Mouse (Mus musculus): Measurements from ENCODE around the gene Inhba.

Inhba gene

DNA sequence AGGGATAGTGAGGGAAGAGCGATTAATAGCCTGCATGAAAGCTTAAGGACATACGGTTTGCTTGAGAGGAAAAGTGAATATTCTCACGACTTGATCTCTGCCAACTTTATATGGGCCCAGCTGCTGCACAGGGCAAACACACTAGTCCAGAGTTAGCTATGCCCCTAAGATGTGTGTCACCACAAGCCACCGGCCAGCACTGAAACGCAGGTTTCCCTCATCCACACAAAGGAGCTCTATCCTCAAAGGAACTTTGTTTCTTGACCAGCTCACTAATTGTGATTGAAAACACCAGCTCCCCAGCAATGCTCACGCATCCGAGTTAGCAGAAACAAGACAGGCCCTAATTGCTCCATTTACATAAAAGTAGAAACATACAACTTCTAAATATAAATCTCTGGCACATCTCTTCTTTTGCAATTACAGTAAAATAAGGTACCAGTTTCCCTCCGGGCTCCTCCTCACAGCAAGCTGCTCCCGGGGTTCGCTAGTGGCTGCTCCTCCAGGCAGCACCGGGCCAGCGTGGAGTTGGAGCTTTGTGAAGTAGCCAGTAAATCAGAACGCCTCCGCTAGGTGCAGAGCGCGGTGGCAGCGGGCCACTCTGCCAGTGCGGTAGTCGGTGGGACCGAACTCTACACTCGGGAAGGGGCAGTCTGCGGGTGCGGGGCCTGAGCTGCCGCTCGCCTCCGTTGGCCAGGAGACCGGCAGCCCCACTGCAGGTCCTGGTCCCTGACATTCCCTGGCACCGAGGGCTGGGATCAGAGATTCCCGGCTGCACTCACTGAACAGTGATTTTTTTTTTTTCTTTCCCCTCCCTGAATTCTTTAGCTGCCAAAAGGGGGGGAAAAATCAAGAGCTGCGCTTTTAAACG is at the start of gene Inhba:
Gene Inhba (plus strand): TSS at position 480 of the 871 bp plus-strand sequence.
- DNase-seq (ENCODE audit: low read depth): peak; percentile 69

DNA sequence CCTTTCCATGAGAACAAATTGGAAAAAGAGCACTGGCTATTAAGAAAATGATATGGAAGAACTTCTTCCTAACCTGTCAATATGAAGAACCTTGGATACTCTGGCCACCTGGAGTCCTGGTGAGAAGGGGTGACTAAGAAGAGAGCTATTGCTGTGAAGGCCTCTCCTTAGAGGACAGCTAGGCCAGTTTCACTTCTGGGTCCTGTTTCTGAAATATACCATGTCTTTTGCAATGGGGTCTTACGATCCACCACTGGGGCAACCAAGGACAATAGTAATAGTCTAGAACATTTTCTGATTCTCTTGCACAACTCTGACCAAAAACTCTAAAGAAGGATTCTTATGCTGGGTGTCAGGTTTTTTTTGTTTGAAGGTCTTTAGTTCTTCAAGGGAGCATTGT is 35.1 kb upstream of the Inhba start:
- DNase-seq (ENCODE audit: low read depth): no peak

DNA sequence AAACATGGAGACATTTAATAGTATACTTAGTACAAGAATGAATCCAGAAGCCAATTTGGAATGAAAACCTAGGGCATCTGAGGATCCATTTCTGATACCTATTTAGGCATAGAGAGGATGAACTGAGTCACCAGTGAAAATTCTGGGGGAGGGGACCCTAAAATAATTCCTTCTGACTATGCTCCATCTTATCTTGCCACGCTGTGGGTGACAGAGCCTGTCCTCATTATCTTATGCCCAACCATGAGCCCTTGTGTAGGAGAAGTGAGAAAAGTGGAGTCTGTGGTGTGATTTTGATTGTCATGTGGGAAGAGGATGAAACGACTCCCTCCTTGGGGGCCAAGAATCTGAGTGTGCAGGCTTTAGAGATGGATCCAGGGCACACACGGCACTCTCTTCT is 32.1 kb upstream of the Inhba start:
- no peak for DNase-seq (ENCODE audit: low read depth)

DNA sequence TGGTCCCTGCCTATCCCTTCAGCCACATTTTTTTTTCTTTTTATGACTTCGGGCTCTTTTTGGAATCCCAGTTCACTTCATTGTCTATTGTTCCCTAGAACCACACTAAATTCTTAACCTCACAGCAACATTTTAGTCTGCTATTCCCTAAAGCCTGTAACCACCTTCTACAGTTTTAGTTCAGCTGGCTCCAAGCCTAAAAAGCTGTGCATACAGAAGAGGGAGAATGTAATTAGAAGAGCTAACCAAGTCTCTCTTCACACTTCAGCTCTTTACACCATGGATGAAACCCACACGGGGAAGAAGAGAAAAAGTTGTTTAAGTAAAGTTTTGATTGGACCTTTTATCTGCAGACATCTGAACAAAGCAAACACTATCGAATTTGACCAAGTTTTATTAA is 29.6 kb upstream of the Inhba start:
- DNase-seq (ENCODE audit: low read depth): no peak

GRCm38 (mm10) chr13:15985761-15986160 is 25.9 kb upstream of the Inhba start:
- peak; percentile 57 for DNase-seq (ENCODE audit: low read depth)

- DNase-seq (ENCODE audit: low read depth): no peak
Measured at GRCm38 (mm10) chr13:15986172-15986571, 25.5 kb upstream of the Inhba start.

- no peak for DNase-seq (ENCODE audit: low read depth)
Measured at GRCm38 (mm10) chr13:15995314-15995713, 16.3 kb upstream of the Inhba start.

DNA sequence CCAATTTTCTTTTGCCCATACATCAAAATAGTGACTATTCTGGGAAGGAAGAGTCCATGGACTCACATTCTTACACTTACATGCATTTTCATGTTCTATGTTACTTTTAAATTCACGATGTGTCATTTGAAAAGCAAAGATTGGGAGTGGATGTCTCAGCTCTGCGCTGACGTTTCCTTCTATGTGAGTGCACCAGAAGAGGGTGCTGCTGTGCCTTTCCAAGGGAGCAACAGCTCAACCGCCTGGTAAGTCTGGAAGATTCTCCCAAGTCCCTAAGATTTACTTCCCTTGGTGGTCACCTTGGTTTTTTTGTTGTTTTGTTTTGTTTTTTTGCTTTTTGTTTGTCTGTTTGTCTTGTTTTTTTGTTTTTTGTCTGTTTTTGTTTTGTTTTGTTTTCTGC is 6.1 kb upstream of the Inhba start:
- peak; percentile 77 for DNase-seq (ENCODE audit: low read depth)

- peak; percentile 28 for DNase-seq (ENCODE audit: low read depth)
Measured at GRCm38 (mm10) chr13:16007748-16008147, 3.9 kb upstream of the Inhba start.

DNA sequence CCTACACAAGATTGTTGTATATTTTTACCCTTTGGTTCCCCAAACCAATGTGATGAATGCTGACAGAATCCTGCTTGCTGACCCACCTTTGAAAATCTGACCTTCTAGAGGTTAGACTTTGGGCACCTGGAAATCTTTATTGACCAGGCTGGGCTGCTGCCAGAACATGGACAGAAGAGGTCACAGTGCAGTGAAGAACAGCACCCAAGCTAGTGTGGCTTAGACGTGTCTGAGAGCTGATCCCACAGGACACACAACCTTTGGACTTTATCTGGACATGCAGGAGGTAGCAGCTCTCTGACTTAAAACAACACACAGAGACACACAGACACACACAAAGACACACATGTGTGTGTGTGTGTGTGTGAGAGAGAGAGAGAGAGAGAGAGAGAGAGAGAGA is 3.3 kb upstream of the Inhba start:
- no peak for DNase-seq (ENCODE audit: low read depth)

- peak; percentile 20 for DNase-seq (ENCODE audit: low read depth)
Measured at GRCm38 (mm10) chr13:16009766-16010465, 1.7 kb upstream of the Inhba start.

DNA sequence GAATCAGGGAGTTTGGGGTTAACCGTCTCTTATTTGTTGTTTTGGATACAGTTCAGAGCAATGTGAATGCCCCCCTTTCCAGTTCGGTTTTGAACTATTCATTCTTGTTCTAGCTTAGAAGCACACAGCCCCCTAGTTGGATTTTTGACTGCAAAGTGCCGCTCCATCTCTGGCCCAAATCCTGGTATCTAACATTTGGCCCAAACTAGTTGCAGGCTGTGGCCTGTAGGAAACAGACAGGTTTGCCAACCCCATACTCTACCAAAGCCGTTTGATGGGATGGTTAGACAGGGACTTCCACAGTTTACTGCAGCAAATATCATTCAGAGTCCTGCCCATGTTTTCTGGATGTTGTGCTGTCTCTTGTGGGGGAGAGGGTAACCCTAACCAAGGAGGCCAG is 1.1 kb upstream of the Inhba start:
- DNase-seq (ENCODE audit: low read depth): no peak

- peak; percentile 92 for DNase-seq (ENCODE audit: low read depth)
Measured at GRCm38 (mm10) chr13:16012243-16012887, 714 bp downstream of the Inhba start.

DNA sequence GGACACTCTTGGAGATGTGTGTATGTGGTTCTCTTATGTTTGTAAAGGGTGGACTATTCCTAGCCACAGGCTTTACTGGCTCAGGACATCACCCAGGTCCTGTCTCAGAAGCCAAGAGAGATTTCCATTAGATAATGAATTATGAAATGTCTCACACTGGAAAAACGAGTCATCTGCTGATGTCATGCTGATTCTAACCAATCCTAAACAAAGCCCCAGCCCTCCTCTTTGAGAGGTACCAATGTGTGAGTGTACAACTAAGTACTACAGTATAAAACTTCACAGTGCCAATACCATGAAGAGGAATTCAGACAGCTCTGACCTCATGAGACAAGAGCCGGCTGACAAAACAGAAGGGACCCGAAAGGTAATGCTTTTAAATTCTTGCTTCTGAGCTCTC is 2.5 kb downstream of the Inhba start:
- DNase-seq (ENCODE audit: low read depth): peak; percentile 48

GRCm38 (mm10) chr13:16016506-16016905 is 4.9 kb downstream of the Inhba start:
- DNase-seq (ENCODE audit: low read depth): peak; percentile 56

- DNase-seq (ENCODE audit: low read depth): peak; percentile 44
Measured at GRCm38 (mm10) chr13:16017338-16017737, 5.7 kb downstream of the Inhba start.

GRCm38 (mm10) chr13:16017777-16018176 is 6.1 kb downstream of the Inhba start:
- DNase-seq (ENCODE audit: low read depth): no peak

DNA sequence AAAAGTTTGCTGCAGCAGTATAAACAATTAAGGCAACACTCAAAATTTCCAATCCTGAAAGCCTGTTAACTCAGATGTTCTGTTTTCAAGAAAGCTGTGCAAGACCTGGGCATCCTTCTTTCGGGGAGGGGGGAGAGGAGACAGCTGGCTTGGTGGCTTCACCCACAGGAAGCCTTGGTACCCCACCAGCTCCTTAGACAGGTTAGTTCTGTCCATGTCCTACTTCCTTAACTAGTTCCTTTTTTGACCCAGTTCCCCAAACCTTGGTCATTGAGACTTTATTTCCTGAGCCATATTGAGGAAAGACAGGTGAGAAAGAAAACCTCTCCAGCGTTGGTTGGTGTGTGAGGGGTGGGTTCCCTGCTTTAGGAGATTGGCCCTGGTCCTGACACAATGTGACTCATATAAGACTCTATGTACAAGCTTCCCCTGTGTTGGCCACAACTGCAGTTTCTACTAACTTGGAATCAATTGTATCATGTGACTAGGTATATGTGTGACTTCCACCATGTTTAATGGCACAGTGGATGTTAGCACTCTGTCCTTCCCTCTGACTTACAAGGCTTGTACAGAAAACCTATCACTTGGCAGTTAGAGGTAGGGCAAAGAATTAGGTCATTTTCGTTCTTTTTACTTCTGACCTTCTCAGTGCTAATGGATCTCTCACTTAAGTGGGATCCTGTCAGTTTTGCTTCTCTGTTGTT is 7.3 kb downstream of the Inhba start:
- peak; percentile 37 for DNase-seq (ENCODE audit: low read depth)

GRCm38 (mm10) chr13:16020659-16021058 is 9.0 kb downstream of the Inhba start:
- DNase-seq (ENCODE audit: low read depth): peak; percentile 81

GRCm38 (mm10) chr13:16021181-16021580 is 9.5 kb downstream of the Inhba start:
- DNase-seq (ENCODE audit: low read depth): no peak

GRCm38 (mm10) chr13:16021849-16022248 is 10.2 kb downstream of the Inhba start:
- no peak for DNase-seq (ENCODE audit: low read depth)

DNA sequence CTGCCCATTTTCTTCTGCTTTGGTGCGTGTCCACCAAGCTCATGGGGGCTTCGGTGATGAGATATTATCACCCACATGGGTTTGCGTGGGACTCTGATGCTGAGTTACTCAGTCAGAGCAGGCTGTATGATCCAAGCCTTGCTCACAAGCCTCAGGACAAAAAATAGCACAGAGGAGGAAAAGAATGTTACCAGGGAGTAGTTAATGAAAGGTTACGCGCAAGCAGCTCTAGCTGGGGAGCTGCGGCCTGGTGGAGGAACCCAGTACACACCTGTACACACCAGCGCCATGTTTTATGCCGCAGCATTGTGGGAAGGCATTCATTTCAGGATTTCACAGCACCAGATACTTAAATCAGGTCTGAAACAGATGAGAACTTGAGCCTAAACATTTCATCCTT is 10.9 kb downstream of the Inhba start:
- no peak for DNase-seq (ENCODE audit: low read depth)
